Mouse (Mus musculus) MEL (cell line): ENCODE data around the gene Tpm4. TPM values are rescaled to one million over a fixed set of nuclear protein-coding genes. Genes with fewer than 3 reads are reported as not detected.

ENCODE experiments used
- DNase-seq: peaks from one replicate; pipeline ENCODE4 v3.0.0; 2011; ENCODE audit warnings: low read depth, low spot score
- H3K27ac ChIP-seq: 2 replicates; pipeline ENCODE4 v1.5.1; 2012; ENCODE audit warnings: low read depth, mild to moderate bottlenecking, control low read depth, low read length, moderate library complexity; ENCODE audit not compliant: control insufficient read depth
- H3K27me3 ChIP-seq, 2 experiments: fragments of 150-350 bp in 1 of 2; sonication (generic) in 1 of 2; 2 replicates each; pipeline ENCODE4 v1.6.1; 2012; ENCODE audit warnings: low read length in 2 of 2, mild to moderate bottlenecking in 2 of 2, improper control_type of control experiment in 1 of 2, moderate library complexity in 1 of 2; ENCODE audit not compliant: insufficient read depth in 2 of 2, control insufficient read depth in 1 of 2
- H3K36me3 ChIP-seq, 2 experiments: 2 replicates each; pipeline ENCODE4 v1.6.1; 2012 to 2014; ENCODE audit warnings: low read length in 2 of 2, improper control_type of control experiment in 1 of 2, inconsistent platforms in 1 of 2, mild to moderate bottlenecking in 1 of 2; ENCODE audit not compliant: insufficient read depth in 2 of 2, control insufficient read depth in 1 of 2
- H3K4me1 ChIP-seq, 2 experiments: fragments of 150-350 bp in 1 of 2; sonication (generic) in 1 of 2; 2 replicates each; pipeline ENCODE4 v1.6.1; 2012; ENCODE audit warnings: low read length in 2 of 2, improper control_type of control experiment in 1 of 2, mild to moderate bottlenecking in 1 of 2; ENCODE audit not compliant: insufficient read depth in 2 of 2, control insufficient read depth in 1 of 2
- H3K4me3 ChIP-seq, 2 experiments: fragments of 150-350 bp in 1 of 2; sonication (generic) in 1 of 2; 2 replicates each; pipeline ENCODE4 v1.5.1; 2012; ENCODE audit warnings: low read depth in 2 of 2, low read length in 2 of 2, mild to moderate bottlenecking in 2 of 2, moderate library complexity in 2 of 2, control low read depth in 1 of 2, improper control_type of control experiment in 1 of 2; ENCODE audit not compliant: control insufficient read depth in 1 of 2, insufficient read depth in 1 of 2
- H3K79me2 ChIP-seq: 2 replicates; pipeline ENCODE4 v1.6.1; 2012; ENCODE audit warnings: mild to moderate bottlenecking, low read length, moderate library complexity; ENCODE audit not compliant: control insufficient read depth, poor library complexity, insufficient read depth
- H3K9ac ChIP-seq: 2 replicates; pipeline ENCODE4 v1.6.1; 2012; ENCODE audit warnings: low read depth, mild to moderate bottlenecking, control low read depth, low read length, moderate library complexity; ENCODE audit not compliant: control insufficient read depth, poor library complexity, severe bottlenecking
- H3K9me3 ChIP-seq: fragments of 150-350 bp; sonication (generic); replicated peaks from 2 replicates; pipeline ENCODE4 v1.6.1; 2012; ENCODE audit warnings: mild to moderate bottlenecking, low read length, improper control_type of control experiment, moderate library complexity; ENCODE audit not compliant: insufficient read depth
- EP300 ChIP-seq, 2 experiments: IDR thresholded peaks; 2 replicates each; pipeline ENCODE4 v1.6.1; 2011; ENCODE audit warnings: improper control_type of control experiment in 2 of 2, low read length in 2 of 2, low read depth in 1 of 2, mild to moderate bottlenecking in 1 of 2
- GATA1 ChIP-seq: IDR thresholded peaks from 2 replicates; pipeline ENCODE4 v1.6.1; 2011; ENCODE audit warnings: low read depth, low read length, improper control_type of control experiment
- KAT2A ChIP-seq: conservative IDR thresholded peaks from 2 replicates; pipeline ENCODE4 v1.6.1; 2012; ENCODE audit warnings: low read depth, low read length, improper control_type of control experiment, inconsistent platforms
- MAX ChIP-seq: IDR thresholded peaks from 2 replicates; pipeline ENCODE4 v1.6.1; 2011; ENCODE audit warnings: low read length, improper control_type of control experiment
- MAZ ChIP-seq: IDR thresholded peaks from 2 replicates; pipeline ENCODE4 v1.6.1; 2012; ENCODE audit warnings: low read depth, mild to moderate bottlenecking, inconsistent platforms, low read length, improper control_type of control experiment
- MEF2A ChIP-seq: IDR thresholded peaks from 2 replicates; pipeline ENCODE4 v1.6.1; 2014; ENCODE audit warnings: low read depth, mild to moderate bottlenecking, inconsistent platforms, low read length, improper control_type of control experiment; ENCODE audit not compliant: poor library complexity, insufficient replicate concordance, severe bottlenecking; ENCODE audit errors: extremely low read depth
- MXI1 ChIP-seq: IDR thresholded peaks from 2 replicates; pipeline ENCODE4 v1.6.1; 2011; ENCODE audit warnings: mild to moderate bottlenecking, low read depth, low read length, improper control_type of control experiment
- MYC ChIP-seq: IDR thresholded peaks from 2 replicates; pipeline ENCODE4 v1.6.1; 2011; ENCODE audit warnings: low read depth, mild to moderate bottlenecking, low read length, improper control_type of control experiment, moderate library complexity
- NELFE ChIP-seq: IDR thresholded peaks from 2 replicates; pipeline ENCODE4 v1.6.1; 2011; ENCODE audit warnings: low read depth, low read length, improper control_type of control experiment
- NRF1 ChIP-seq: IDR thresholded peaks from 2 replicates; pipeline ENCODE4 v1.6.1; 2014; ENCODE audit warnings: low read depth, mild to moderate bottlenecking, inconsistent platforms, low read length, improper control_type of control experiment, moderate library complexity; ENCODE audit not compliant: poor library complexity, insufficient read depth, severe bottlenecking
- POLR2A ChIP-seq, 2 experiments: IDR thresholded peaks; 2 replicates each; pipeline ENCODE4 v1.6.1; 2011 to 2012; ENCODE audit warnings: low read length in 2 of 2, mild to moderate bottlenecking in 2 of 2, control low read depth in 1 of 2, improper control_type of control experiment in 1 of 2, low read depth in 1 of 2, moderate library complexity in 1 of 2; ENCODE audit not compliant: control insufficient read depth in 1 of 2, insufficient read depth in 1 of 2, poor library complexity in 1 of 2
- RAD21 ChIP-seq: IDR thresholded peaks from 2 replicates; pipeline ENCODE4 v1.6.1; 2011; ENCODE audit warnings: mild to moderate bottlenecking, low read depth, low read length, improper control_type of control experiment
- RCOR1 ChIP-seq: IDR thresholded peaks from 2 replicates; pipeline ENCODE4 v1.6.1; 2012; ENCODE audit warnings: low read depth, mild to moderate bottlenecking, inconsistent platforms, low read length, improper control_type of control experiment
- SIN3A ChIP-seq: IDR thresholded peaks from 2 replicates; pipeline ENCODE4 v1.6.1; 2012; ENCODE audit warnings: low read length, improper control_type of control experiment, inconsistent platforms
- TCF12 ChIP-seq: IDR thresholded peaks from 2 replicates; pipeline ENCODE4 v1.6.1; 2014; ENCODE audit warnings: low read depth, mild to moderate bottlenecking, inconsistent platforms, low read length, improper control_type of control experiment, moderate library complexity
- polyA plus RNA-seq, 2 experiments: library from polyadenylated mRNA; stranded (reverse) in 1 of 2; unstranded in 1 of 2; fragments of >175 nt in 1 of 2; fragments of >200 nt in 1 of 2; gene quantifications; 2 replicates each; pipeline versions ENCODE4 v1.2.1 to v1.2.4; 2012; ENCODE audit warnings: low replicate concordance in 2 of 2, low read depth in 1 of 2; ENCODE audit not compliant: insufficient read length in 2 of 2, insufficient read depth in 1 of 2, missing spikeins in 1 of 2
- total RNA-seq: library from RNA; depleted of rRNA; stranded (reverse); fragments of 300-350 nt; gene quantifications from 2 replicates; pipeline ENCODE4 v1.2.3, GENCODE M21; 2012

Tpm4 gene
- total and polyA plus RNA-seq, 3 experiments = 0.12 to 0.36 TPM; not detected in 1

DNA sequence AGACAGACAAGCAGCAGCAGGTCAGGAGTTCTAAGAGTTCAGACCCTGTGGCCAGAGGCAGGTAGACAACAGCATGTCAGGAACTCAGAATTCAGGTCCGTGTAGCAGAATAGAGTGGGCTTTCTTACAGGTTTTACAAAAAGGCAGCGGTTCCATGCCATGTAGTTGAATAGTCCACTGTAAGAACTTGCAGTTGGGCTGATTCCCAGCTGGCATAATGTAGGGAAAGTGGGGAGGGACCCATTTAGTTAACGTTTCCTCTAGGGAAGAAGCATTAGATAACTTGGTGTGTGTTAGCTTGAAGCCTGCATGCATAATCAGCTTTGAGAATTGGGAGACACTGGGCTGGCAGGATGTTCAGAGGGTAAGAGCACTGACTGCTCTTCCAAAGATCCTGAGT lies 24.0 kb downstream of the Tpm4 start:
- H3K79me2 ChIP-seq = peaks cover 27% of the 10 kb centered on the region
- H3K9ac ChIP-seq = no peak overlapping the region
- H3K4me3 ChIP-seq = no peak overlapping the region
- TF ChIP-seq RCOR1 = no peak
- no peak for TF ChIP-seq NRF1
- no peak for TF ChIP-seq POLR2A (IDR thresholded peaks at IDR 0.05; ENCODE audit: control insufficient read depth in 1 of 2, insufficient read depth in 1 of 2, low read depth in 1 of 2, low read length in 2 of 2, poor library complexity in 1 of 2)
- no peak for TF ChIP-seq EP300 (IDR thresholded peaks at IDR 0.05; ENCODE audit: low read depth in 1 of 2, low read length in 2 of 2)
- TF ChIP-seq MEF2A = no peak
- TF ChIP-seq MXI1 = no peak
- TF ChIP-seq SIN3A = no peak
- TF ChIP-seq MAX = no peak
- TF ChIP-seq RAD21 = no peak
- no peak for TF ChIP-seq NELFE
- no peak for TF ChIP-seq KAT2A
- TF ChIP-seq MYC = no peak
- H3K4me1 ChIP-seq = peaks cover 4 to 19% of the 10 kb centered on the region in 2 experiments
- no peak for DNase-seq
- H3K36me3 ChIP-seq = peaks cover 0 to 28% of the 10 kb centered on the region in 2 experiments
- H3K27me3 ChIP-seq = no peaks in the 10 kb centered on the region
- no peak overlapping the region for H3K27ac ChIP-seq
- H3K9me3 ChIP-seq = no peaks in the 10 kb centered on the region

DNA sequence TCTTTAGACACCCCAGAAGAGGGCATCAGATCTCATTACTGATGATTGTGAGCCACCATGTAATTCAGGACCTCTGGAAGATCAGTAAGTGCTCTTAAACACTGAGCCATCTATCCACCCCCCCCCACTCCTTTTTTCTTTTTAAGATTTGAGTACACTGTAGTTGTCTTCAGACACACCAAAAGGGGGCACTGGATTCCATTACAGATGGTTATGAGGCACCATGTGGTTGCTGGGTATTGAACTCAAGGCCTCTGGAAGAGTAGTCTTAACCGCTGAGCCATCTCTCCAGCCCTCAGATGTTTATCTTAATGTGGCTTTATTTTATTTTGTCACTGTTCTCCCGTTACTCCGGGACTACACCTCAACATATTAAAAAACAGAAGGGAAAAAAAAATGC lies 25.2 kb downstream of the Tpm4 start:
- DNase-seq = peak; percentile 50

More for the DNA sequence above, 25.2 kb downstream of the Tpm4 start:
- TF ChIP-seq MAZ = no peak
- peak; percentile 62 for TF ChIP-seq GATA1
- no peak for TF ChIP-seq NELFE
- 0 out of 2 replicates have a peak, but pooled peaks have one; percentile 6 for TF ChIP-seq MYC
- no peak; the same call in 1 of the 2 replicates for TF ChIP-seq MXI1
- no peak for TF ChIP-seq TCF12
- Histone ChIP-seq H3K4me3 (peak overlapping the region; percentile 58 to 70), H3K36me3 (peaks cover 3 to 24% of the 10 kb centered on the region in 2 experiments; a peak in 3 of 4 replicates), H3K9ac (peak overlapping the region; percentile 95), H3K9me3 (no peaks in the 10 kb centered on the region), H3K27ac (peak overlapping the region; percentile 99), H3K27me3 (no peaks in the 10 kb centered on the region), H3K79me2 (peaks cover 29% of the 10 kb centered on the region), H3K4me1 (peaks cover 2 to 15% of the 10 kb centered on the region in 2 experiments)
